Mouse (Mus musculus) ovary, postnatal 14 days (tissue): ENCODE data around the gene Il3.

Source experiments
- DNase-seq: peaks from one replicate; pipeline ENCODE4 v3.0.0; 2022; ENCODE audit warnings: low spot score

Gene Il3

GRCm38 (mm10) chr11:54271437-54271949 lies 4.4 kb upstream of the Il3 start:
- no peak for DNase-seq

- no peak for DNase-seq
Measured at GRCm38 (mm10) chr11:54269191-54269896, 2.3 kb upstream of the Il3 start.

GRCm38 (mm10) chr11:54264542-54264941 lies 2.5 kb downstream of the Il3 start:
- DNase-seq: peak; percentile 34

- no peak for DNase-seq
Measured at GRCm38 (mm10) chr11:54263405-54264031, 3.6 kb downstream of the Il3 start.

GRCm38 (mm10) chr11:54256624-54257376 lies 10.3 kb downstream of the Il3 start:
- DNase-seq: peak; percentile 49

GRCm38 (mm10) chr11:54254114-54254513 lies 13.0 kb downstream of the Il3 start:
- no peak for DNase-seq

GRCm38 (mm10) chr11:54250575-54250974 lies 16.5 kb downstream of the Il3 start:
- no peak for DNase-seq

GRCm38 (mm10) chr11:54249748-54250147 lies 17.3 kb downstream of the Il3 start:
- DNase-seq: no peak

GRCm38 (mm10) chr11:54248940-54249717 lies 17.9 kb downstream of the Il3 start, which contains the start of gene Csf2:
TSS of gene Csf2 (minus strand) at chr11:54249667.
- DNase-seq: no peak

- DNase-seq: no peak
Measured at GRCm38 (mm10) chr11:54247251-54247950, 19.7 kb downstream of the Il3 start.

- no peak for DNase-seq
Measured at GRCm38 (mm10) chr11:54244465-54244864, 22.6 kb downstream of the Il3 start.

- no peak for DNase-seq
Measured at GRCm38 (mm10) chr11:54242494-54242893, 24.6 kb downstream of the Il3 start.

- DNase-seq: no peak
Measured at GRCm38 (mm10) chr11:54236939-54237338, 30.1 kb downstream of the Il3 start.

GRCm38 (mm10) chr11:54227478-54227877 lies 39.6 kb downstream of the Il3 start:
- no peak for DNase-seq

GRCm38 (mm10) chr11:54224475-54224986 lies 42.5 kb downstream of the Il3 start:
- DNase-seq: no peak

GRCm38 (mm10) chr11:54223637-54224474 lies 43.2 kb downstream of the Il3 start:
- no peak for DNase-seq

GRCm38 (mm10) chr11:54219903-54220740 lies 47.0 kb downstream of the Il3 start:
- DNase-seq: no peak

GRCm38 (mm10) chr11:54219191-54219590 lies 47.9 kb downstream of the Il3 start:
- no peak for DNase-seq

- no peak for DNase-seq
Measured at GRCm38 (mm10) chr11:54217384-54217783, 49.7 kb downstream of the Il3 start.
